Mouse (Mus musculus) retina, adult 2 months (tissue): ENCODE data around the gene Clec2d.

ENCODE experiments used
- DNase-seq: peaks from one replicate; pipeline ENCODE4 v3.0.0-alpha.2; 2012; ENCODE audit warnings: low read depth, low spot score

Clec2d gene

DNA sequence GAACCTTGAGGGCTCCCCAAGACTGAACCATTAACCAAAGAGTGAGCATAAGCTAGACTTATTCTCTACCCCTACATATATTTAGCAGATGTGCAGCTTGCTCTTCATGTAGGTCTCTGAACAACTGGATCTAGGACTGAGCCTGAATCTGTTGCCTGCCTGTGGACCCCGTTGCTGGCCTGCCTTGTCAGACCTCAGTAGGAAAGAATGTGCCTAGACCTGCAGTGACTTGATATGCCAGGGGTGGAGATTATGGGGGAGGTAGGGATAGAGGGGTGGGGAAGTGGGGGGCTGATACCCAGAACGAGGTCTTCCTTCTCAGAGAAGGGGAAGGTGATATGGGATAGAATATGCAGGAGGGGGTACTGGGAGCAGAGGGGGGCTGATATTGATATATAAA lies 43.2 kb downstream of the Clec2d start:
- DNase-seq = no peak

- no peak for DNase-seq
Measured at GRCm38 (mm10) chr6:129224090-129224489, 43.7 kb downstream of the Clec2d start.

DNA sequence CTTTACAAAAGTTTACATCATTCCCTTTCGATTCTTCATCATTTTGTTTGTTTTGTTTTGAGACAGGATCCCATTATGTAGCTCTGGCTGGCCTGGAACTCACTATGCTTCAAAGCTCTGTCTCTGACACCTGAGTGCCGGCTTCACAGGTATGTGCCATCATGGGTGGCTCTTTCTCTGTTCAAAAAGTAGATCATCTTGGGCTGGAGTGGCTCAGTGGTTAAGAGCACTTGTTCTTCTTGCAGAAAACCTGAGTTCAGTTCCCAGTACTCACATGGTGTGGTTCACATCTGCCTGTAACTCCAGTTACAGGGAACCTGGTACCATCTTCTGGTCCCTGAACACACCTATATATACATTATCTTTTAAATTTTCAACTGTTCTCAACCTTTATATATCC lies 44.7 kb downstream of the Clec2d start:
- DNase-seq = no peak

- DNase-seq = no peak
Measured at GRCm38 (mm10) chr6:129228935-129229773, 48.7 kb downstream of the Clec2d start.

- no peak for DNase-seq
Measured at GRCm38 (mm10) chr6:129229774-129230578, 49.6 kb downstream of the Clec2d start.

DNA sequence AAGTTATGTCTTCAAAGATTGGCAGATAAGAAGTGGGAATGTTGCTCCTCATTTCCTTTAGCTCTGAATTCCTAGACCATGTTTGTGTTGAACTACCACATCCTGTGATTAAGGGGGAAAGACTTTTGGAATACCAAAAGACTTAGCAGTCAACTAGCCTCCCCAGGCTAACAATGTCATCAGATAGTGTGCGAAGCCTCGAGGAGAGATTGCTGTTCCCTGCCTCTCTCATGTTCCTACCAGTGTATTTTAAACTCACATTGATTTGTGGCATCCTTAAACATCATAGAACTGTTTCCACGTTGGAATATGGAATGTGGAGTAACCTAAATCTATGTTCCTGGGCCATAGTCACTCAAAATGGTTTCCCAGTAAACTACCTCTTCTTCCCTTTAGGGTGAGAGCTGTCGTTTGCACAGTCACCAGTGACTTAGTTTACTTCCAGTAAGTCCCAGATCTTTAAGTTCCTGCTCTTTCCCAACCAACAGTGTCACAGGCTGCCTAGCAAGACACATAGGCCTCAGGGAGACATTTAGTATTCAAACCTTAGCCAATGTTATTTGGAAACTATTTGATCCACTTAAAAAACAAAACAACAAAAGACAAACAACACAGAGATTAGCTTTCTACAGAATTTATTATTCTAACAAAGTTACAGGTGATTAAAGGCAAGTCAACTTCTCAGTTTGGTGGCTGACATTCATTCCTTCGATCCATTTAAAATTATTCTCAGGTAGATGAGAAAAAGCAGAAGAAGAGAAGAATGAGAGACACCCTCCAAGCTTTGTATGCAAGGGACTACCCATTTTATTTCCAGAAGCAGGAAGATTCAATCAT lies 51.8 kb downstream of the Clec2d start:
- DNase-seq = no peak

GRCm38 (mm10) chr6:129232842-129233205 lies 52.4 kb downstream of the Clec2d start:
- DNase-seq = no peak

- DNase-seq = no peak
Measured at GRCm38 (mm10) chr6:129233366-129233954, 53.0 kb downstream of the Clec2d start.

DNA sequence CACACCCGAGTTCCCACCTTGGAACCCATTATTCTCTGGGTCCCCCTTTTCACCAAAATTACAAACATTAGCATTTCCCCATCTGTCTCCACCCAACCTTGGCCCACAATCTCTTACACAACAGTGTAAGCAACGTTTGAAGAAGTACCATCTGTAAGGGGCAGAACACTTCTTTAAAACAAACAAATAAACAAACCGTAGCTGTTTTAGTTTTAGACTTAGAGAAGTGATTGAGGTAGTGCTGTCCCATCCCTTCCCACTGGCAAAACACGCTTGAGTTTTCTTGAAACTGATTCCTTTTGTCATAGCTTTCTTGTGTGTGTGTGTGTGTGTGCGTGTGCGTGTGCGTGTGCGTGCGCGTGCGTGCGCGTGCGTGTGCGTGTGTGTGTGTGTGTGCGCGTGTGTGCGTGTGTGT lies 53.5 kb downstream of the Clec2d start:
- DNase-seq = no peak

- no peak for DNase-seq
Measured at GRCm38 (mm10) chr6:129234456-129235360, 54.3 kb downstream of the Clec2d start.

- no peak for DNase-seq
Measured at GRCm38 (mm10) chr6:129235855-129236461, 55.5 kb downstream of the Clec2d start.
